Mouse (Mus musculus): ENCODE measurements around the gene Crip3. TPM values are rescaled to one million over a fixed set of nuclear protein-coding genes. Genes with fewer than 3 reads are reported as not detected.

Gene Crip3
- 2.9 and 3.6 TPM in 2 replicates for polyA plus RNA-seq (2012; ENCODE audit: low replicate concordance)

GRCm38 (mm10) chr17:46428761-46429414 lies at the start of gene Crip3:
Crip3 (plus strand) TSS chr17:46428926.

GRCm38 (mm10) chr17:46383294-46384060 lies 45.2 kb upstream of the Crip3 start, which contains the start of gene Zfp318:
Zfp318 (plus strand) TSS chr17:46383731.

GRCm38 (mm10) chr17:46438298-46438873 lies 9.7 kb downstream of the Crip3 start, which contains the start of gene Slc22a7:
Slc22a7 (minus strand) TSS chr17:46438457.

Other genes with a start within 250 kb of the Crip3 start
- 0.76 and 1.9 TPM in 2 replicates for gene Polh, start 226.3 kb upstream of the Crip3 start, polyA plus RNA-seq (2012; ENCODE audit: low replicate concordance)
- 5.3 and 8.5 TPM in 2 replicates for gene Xpo5, start 226.1 kb upstream of the Crip3 start, polyA plus RNA-seq (2012; ENCODE audit: low replicate concordance)
- 5.7 and 13.6 TPM in 2 replicates for gene Polr1c, start 180.9 kb upstream of the Crip3 start, polyA plus RNA-seq (2012; ENCODE audit: low replicate concordance)
- 192 and 236 TPM in 2 replicates for gene Yipf3, start 180.8 kb upstream of the Crip3 start, polyA plus RNA-seq (2012; ENCODE audit: low replicate concordance)
- gene Lrrc73, start 175.4 kb upstream of the Crip3 start, polyA plus RNA-seq (2012; ENCODE audit: low replicate concordance): 0.84 and 1.2 TPM in 2 replicates
- gene Tjap1, start 145.9 kb upstream of the Crip3 start, polyA plus RNA-seq (2012; ENCODE audit: low replicate concordance): 56.3 and 96.3 TPM in 2 replicates
- gene Dlk2, start 131.5 kb upstream of the Crip3 start, polyA plus RNA-seq (2012; ENCODE audit: low replicate concordance): 0.26 and 0.53 TPM in 2 replicates
- gene Abcc10, start 100.6 kb upstream of the Crip3 start, polyA plus RNA-seq (2012; ENCODE audit: low replicate concordance): 12.3 and 28.5 TPM in 2 replicates
- gene Zfp318, start 45.2 kb upstream of the Crip3 start, polyA plus RNA-seq (2012; ENCODE audit: low replicate concordance): 30.3 and 42.6 TPM in 2 replicates
- gene Slc22a7, start 9.5 kb downstream of the Crip3 start, polyA plus RNA-seq (2012; ENCODE audit: low replicate concordance): not detected in 2 replicates
- 3.0 and 6.6 TPM in 2 replicates for gene Ttbk1, start 58.7 kb downstream of the Crip3 start, polyA plus RNA-seq (2012; ENCODE audit: low replicate concordance)
- 1.2 and 3.1 TPM in 2 replicates for gene Dnph1, start 67.8 kb downstream of the Crip3 start, polyA plus RNA-seq (2012; ENCODE audit: low replicate concordance)
- 13.9 and 26.4 TPM in 2 replicates for gene Cul9, start 117.5 kb downstream of the Crip3 start, polyA plus RNA-seq (2012; ENCODE audit: low replicate concordance)
- gene Srf, start 127.2 kb downstream of the Crip3 start, polyA plus RNA-seq (2012; ENCODE audit: low replicate concordance): 156 and 269 TPM in 2 replicates
- 0.14 and 0.42 TPM in 2 replicates for gene Ptk7, start 200.6 kb downstream of the Crip3 start, polyA plus RNA-seq (2012; ENCODE audit: low replicate concordance)
- gene Klc4, start 217.1 kb downstream of the Crip3 start, polyA plus RNA-seq (2012; ENCODE audit: low replicate concordance): 18.7 and 38.4 TPM in 2 replicates
- 255 and 478 TPM in 2 replicates for gene Mrpl2, start 217.3 kb downstream of the Crip3 start, polyA plus RNA-seq (2012; ENCODE audit: low replicate concordance)
- 12.2 and 17.3 TPM in 2 replicates for gene Cul7, start 221.4 kb downstream of the Crip3 start, polyA plus RNA-seq (2012; ENCODE audit: low replicate concordance)
- 23.1 and 32.5 TPM in 2 replicates for gene Rrp36, start 245.4 kb downstream of the Crip3 start, polyA plus RNA-seq (2012; ENCODE audit: low replicate concordance)
- gene Mea1, start 249.9 kb downstream of the Crip3 start, polyA plus RNA-seq (2012; ENCODE audit: low replicate concordance): 79.8 and 115 TPM in 2 replicates

Data from hematopoietic multipotent progenitor cell, adult 10-12 weeks (in vitro differentiated cells).